Mouse (Mus musculus): ENCODE results near the gene Coro1c.

Gene Coro1c

DNA sequence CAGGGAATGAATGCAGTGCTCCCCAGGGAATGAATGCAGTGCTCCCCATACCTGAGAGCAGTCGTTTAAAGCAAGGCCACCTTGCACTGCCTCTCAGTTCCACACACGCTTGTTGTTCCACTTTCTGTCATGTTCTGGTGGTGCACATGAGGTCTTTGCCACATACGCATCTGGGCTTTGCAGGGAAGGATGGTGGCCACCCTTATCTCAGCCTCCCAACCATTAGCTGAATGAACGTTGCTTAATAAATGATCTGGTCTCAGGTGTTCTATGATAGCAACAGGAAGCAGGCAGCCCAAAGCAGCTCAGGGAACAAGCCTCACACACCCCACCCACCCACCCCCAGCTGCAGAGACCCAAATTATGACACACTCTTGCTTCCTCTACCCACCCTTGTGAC, 16.1 kb upstream of the Coro1c start:
- DNase-seq (ENCODE audit: low read depth, low spot score) = no peak

DNA sequence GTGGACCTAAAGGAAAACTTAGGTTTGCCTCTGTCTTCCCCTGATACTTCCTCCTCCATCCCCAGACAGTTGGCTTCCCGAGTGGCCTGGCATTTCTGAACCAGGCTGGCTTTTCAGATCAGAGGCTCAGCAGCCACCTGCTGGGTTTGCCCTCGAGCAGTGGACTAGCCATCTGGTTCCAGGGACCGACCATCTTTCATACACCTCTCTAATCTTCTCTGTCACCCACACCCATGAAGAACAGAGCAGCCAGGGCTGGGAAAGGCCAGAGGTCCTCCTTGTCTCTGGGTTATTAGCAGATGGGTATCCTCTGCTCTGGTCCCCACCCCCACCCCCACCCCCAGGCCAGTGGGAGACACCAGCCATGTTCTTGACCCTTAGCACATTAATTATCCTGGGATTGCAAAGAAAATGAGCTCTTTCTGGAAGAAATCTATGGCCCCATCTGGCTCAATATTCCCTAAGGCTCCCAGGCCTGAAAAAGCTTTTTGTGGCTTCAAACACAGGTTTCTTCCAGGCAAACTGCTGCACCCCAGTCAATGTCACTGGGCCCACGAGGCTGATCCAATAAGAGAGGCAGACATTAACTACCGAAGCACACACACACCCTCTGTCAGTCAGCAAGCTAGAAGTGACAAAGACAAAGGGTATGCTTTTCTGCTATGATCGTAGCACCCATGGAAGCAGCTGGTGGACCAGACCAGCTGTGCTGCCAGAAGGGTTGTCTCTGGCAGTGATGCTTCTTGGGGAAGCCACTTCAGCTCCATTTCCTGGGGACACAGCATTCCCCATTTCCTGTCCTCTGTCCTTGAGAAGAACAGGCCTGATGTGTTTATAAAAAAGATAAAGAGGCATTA, 13.0 kb upstream of the Coro1c start:
- peak; percentile 67 for DNase-seq (ENCODE audit: low read depth, low spot score)

DNA sequence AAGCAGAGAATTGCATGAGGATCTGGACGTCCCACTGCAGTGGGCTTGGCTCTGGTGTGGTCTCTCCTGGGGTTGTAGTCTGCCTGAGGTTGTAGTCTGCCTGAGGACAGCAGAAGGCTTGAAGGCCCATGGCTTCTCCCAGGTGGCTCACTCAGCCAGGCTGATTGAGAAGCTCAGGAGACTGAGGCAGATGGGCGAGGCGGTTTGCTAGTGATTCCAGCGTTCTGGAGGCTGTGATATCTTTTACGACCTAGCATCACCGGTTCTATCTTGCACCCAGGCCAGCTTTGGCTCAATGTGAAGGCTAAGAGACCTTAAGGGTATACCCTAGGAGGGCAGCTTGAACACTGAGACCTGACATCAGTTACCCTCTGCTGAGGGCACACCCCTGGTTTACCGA, 10.5 kb upstream of the Coro1c start:
- DNase-seq (ENCODE audit: low read depth, low spot score) = no peak

DNA sequence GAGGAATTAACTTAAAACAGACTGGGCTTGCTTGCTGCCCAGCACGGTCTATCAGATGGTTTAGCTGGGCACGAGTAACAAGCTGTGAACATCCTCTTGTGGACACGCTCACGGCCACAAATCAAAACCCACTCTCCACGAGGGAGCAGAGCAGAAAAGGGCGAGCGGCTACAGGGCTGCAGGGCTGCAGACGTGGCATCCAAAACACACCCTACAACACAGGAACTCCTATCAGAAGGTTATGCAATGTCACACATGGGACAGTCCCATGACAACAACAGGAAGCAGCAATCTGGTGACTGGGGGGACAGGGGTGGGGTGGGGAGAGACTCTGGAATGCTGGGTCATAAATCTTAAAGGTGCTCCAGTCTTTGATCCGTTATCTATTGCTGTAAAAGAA, 10.1 kb upstream of the Coro1c start:
- DNase-seq (ENCODE audit: low read depth, low spot score) = peak; percentile 42

DNA sequence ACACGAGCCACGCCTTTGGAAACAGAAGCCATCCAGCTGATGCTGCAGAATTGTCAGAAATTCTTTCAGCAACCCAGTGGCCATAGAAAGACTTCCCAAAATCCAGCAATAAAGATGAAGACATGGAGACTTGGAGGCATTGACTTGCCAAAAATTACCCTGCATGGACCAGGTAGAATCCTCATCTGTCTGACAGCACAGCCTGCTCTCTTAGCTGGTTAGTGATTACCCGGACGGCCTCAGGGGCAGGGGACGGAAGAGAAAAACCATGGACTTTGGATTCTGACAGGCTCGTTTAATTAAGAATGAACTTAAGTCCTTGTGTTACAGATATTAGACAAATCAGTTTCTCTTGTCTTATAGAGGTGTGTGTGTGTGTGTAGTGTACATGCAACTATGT, 2.1 kb upstream of the Coro1c start:
- DNase-seq (ENCODE audit: low read depth, low spot score) = no peak

DNA sequence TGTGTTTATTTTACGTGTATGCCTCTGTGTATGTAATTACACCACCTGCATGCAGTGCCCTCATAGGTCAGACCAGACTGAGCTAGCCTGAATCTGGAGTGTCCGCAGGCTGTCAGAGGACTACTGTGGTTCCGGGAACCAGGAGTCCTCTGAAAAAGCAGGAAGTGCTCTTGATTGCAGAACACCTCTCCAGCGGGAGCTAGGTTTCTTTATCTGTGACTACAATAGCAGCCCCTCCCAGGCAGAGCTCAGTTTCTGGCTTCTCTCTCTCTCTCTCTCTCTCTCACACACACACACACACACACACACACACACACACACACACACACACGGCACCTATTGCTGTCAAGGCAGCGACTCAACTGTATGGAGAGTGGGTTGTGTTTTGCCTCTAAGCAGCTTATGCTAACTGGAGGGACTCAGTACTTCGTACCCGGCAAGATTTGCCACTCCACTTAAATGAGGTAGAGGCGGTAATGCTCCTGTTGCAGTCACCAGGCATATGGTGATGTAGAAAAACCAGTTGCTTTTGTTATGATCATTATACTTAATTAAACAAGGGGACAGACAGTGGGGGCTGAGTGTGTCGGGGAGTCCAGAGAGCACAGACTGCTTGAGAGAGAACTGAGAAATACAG, 1.6 kb upstream of the Coro1c start:
- DNase-seq (ENCODE audit: low read depth, low spot score) = no peak

DNA sequence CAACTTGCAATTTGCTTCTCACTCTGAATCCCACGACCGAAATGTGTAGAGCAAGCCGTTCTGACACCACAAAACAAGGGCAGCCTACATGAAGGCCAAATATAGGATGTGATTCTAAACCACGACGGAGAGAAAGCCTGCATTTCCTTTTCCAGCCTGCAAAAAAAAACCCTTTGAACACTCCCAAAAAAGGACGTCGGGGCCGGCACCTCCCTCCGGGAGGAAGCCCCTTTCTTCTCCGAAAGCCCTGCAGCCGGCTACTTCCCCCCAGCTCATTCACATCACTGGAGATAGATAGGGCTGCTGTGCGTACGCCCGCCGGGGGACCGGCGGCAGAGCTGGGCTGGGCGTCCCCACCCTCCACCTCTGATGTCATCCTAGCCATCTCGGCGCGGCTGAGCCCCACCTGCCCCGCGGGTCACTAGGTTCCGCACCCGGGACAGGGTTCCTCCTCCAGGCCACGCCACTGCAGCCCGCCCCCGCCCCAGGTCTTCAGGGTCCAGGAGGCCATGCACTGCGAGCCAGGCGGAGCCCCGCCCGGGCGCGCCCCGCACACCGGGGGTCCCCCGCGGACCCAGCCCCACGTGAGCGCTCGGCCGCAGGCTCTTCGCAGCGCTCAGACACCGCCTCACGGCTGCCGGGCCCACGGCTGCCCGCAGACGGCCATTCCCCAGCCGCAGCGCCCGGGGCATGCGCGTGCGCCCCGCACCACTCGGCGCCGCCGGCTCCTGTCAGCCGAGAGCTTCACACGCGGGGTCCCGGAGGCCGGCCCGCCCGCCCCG, 581 bp downstream of the Coro1c start:
- peak; percentile 71 for DNase-seq (ENCODE audit: low read depth, low spot score)

DNA sequence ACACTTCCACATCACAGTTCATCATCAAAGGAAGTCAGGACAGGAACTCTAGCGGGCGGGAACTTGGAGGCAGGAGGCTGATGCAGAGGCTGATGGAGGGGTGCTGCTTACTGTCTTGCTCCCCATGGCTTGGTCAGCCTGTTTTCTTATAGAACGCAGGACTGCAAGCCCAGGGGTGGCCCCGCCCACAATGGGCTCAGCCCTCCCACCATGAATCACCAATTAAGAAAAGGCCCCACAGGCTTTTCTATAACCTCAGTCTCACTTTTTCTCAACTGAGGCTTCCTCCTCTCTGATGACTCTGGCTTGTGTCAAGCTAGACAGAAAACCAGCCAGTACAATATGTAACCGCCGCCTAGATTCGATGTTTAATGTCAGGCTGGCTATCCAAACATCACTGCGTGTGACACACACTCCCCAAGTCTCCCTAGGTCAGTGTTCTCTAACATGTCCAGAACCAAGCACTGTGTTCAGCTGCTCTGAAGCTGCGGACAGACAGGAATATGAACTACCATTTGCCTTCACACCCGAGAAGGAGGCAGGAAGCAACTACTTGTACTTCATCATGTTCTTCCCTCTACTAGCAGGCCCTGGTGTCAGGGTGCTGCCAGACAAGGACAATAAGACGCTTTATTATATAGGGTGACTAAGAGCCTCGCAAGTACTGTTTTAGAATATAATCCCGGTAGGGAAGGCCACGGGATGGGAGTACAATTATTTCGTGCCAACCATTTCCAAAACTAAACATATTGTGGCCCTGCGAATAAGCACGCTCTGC, 1.4 kb downstream of the Coro1c start:
- DNase-seq (ENCODE audit: low read depth, low spot score) = peak; percentile 59

DNA sequence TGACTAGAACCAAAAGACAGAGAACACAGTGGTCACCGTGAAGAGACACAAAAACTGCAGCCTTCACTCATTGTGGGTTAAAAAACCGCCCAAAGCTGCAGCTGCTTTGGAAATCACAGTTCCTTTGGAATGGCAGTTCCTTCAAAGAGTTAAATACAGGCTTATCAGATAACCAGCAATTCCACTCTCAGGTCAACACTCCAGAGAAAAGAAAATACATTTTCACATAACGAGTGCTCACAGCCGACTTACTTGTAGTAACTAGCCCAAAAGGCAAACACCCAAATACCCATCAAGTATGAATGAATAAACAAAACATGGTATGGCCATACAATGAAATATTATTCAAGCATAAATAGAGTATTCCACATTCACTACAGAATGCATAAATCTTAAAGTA, 3.6 kb downstream of the Coro1c start:
- no peak for DNase-seq (ENCODE audit: low read depth, low spot score)

DNA sequence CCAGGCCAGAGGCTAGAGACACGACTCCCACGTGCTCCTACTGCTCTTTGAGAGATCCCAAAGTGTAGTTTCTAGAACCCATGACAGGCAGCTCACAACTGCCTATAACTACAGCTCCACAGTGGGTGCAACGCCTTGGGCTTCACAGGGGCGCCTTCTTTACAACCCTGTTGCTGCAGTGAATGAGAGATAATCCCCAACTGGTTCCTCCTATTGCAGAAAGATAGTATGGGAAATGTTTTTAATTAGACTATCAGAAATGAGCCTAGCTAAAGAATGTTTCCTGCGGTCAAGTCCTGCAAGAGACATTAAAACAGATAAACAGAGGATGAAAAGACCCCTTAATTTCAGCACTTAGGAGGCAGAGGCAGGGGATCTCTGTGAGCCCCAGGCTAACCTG, 5.6 kb downstream of the Coro1c start:
- DNase-seq (ENCODE audit: low read depth, low spot score) = no peak

DNA sequence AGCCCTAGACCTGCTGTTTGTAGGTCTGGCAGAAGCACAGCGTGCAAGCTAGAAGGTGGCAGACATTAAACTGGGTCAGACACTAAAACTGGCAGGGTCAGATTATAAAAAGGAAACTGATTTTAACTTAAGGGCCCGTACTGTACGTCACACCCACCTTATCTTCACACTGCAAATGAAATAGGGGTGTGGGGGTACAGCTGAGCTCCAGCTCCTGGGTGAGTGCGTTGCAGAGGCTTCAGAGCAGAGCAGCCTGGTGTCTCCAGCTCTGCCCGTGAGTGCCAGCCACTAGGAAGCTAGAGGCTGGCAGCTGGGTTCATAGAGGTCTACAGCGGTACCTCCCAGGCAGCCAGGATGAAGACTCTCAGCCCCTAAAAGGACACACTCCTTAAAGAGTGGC, 6.5 kb downstream of the Coro1c start:
- no peak for DNase-seq (ENCODE audit: low read depth, low spot score)

DNA sequence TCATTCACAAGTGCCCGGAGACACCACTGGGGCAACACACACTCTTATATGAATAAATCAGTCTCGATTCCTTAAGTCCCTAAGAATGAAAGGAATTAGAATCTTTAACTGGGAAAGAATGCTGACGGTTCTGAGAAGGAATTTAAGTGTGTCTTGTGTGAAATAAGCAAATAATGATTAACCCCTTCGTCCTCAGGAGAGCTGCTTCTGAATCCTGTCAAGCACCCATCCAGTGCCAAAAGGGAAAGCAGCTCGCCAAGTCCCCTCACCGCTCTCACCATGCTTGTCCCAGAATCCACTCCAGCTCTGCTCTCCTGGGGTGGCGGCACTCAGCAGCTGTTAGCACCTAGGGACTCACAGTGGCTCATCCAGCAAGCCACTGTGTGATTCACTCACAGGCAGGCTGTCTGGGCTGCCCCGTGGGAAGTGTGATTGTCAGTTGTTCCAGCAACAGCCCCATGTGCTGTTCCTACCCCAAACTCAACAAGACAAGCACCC, 7.4 kb downstream of the Coro1c start:
- DNase-seq (ENCODE audit: low read depth, low spot score) = no peak

DNA sequence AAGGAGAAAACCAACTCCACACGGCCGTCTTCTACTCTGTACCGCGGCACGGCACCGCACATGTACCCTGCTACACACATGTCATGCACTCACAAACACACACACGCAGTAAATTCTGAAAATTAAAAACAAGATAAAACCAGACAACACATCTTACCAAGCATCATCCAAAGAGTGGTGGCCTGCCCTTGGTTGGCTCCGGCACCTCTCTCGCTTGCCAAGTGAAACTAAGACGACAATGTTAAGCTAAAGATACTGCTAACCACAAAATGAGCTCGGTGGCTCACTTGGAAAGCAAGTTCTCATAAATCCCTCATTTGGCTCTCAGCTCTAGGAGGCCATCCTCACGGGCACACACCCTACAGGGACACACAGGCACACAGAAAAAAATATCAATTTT, 9.0 kb downstream of the Coro1c start:
- no peak for DNase-seq (ENCODE audit: low read depth, low spot score)

DNA sequence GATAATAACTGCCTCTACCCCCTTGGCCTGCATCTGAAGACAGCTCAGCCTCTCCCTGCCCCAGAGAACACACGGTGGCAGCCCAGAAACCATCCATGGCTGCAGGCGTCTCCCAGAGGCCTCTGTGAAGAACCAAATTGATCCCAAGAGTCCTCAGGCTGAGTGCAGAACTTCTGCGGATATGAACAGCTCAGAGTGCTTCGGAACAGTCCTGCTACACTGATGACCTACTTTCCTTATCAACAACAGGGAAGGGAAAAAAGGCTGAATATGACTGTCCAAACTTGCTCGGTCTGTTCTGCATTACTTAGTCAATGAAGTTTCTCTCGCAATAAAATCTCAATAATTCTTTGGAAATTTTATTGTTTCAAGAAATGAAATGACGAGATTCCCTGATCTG, 16.6 kb downstream of the Coro1c start:
- no peak for DNase-seq (ENCODE audit: low read depth, low spot score)

DNA sequence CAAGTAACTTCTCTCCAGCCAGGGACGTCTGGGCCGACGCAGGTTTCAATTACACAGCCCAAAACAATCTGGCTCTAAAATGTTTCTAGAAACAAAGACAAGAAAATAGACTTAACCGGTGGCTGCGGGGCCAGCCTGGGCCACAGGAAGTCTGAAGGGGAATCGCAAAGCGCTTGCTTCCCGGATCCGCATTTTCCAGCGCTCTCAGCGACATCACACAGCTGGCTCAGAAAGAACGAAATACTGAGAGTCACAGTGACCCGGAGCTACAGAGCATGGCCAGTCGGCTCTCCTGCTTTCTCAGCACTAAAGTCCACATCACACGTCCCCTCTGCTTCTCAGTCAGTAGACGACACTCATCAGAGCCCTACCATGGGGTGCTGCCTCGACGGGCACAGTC, 17.7 kb downstream of the Coro1c start:
- DNase-seq (ENCODE audit: low read depth, low spot score) = no peak

DNA sequence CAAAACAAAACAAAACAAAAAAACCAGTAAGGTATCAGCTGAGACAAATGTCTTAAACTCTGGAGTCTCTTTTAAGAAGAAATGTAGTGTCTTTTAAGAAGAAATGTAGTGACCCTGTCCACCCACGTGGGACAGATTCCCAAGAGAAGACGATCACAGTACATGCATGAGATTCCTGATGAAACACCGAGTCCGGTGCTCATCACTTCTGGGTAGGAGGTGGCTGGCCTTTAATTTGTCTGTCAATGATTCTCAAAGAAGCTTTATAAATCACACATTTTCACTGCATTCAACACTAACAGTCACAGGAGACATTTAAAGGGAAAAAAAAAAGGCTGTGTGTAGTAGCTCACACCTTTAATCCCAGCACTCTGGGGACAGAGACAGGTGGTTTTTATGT, 18.6 kb downstream of the Coro1c start:
- no peak for DNase-seq (ENCODE audit: low read depth, low spot score)

DNA sequence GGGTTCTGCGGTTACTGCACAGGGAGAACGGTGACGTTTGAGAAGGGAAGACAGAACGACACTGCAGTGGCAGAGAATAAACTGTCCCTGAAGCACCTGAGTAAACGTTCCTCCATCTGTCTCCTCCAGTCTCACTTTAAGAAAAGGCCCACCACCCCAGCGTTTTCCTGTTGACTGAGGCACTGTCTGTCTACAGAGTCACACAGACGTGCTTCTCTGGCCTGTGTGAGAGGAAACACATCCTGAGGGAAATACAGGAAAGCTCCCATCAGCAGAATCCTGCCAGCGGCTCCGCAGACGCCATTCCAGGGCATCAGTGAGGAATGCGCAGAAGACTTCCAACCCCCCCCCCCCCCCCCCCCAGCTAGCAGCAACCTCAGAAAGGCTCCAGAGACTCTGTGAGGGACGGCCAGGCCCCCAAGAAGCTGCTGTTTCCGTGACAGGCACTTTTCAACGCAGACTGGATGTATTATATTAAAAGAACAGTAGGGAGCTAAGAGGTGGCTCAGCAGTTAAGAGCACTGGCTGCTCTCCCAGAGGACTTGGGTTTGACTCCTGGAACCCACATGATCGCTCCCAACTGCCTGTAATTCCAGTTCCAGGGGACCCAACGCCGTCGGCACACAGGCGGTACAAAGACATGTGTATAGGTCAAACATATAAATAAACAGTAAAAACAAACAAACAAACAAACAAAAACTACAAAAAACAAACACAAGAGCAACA, 19.2 kb downstream of the Coro1c start:
- peak; percentile 46 for DNase-seq (ENCODE audit: low read depth, low spot score)

DNA sequence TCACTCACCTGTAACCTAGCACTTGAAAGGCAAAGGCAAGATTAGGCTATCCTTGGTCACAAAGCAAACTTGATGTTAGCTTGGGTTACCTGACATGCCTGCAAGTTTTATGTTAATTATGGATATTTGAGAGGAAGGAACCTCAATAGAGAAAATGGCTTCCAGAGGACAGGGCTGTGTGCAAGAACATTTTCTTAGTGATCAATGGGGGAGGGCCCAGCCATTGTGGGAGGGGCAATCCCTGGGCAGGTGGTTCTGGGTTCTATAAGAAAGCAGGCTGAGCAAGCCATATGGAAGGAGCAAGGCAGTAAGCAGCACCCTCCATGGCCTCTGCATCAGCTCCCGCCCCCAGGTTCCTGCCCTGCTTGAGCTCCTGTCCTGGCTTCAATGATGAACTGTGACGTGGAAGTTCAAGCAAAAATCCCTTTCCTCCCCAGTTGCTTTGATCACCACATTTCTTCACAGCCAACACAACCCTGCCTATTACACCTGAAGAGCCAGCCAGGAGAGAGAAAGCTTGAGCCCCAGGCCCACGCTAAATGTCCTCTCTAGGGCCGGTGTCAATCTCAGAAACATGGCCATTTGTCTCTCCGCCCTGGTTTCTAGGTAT, 20.3 kb downstream of the Coro1c start:
- no peak for DNase-seq (ENCODE audit: low read depth, low spot score)

DNA sequence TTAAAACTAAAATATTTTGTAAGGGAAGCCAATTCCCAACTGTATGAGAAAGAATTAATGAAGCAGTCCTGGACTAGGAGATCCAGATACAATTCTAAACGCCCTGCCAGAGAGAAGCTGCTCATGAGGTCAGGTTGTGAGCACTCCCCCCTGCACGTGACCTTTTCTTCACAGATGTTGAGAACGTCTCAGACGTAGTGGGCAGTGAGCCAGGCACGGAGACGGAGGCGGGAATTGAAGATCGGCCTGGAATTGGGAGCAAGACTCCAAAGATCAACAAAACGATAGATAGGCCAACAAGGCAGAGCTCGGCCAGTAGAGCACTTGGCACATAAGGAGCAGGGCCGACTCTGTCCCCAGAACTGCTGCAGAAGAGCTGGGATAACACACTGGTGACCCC, 21.4 kb downstream of the Coro1c start:
- no peak for DNase-seq (ENCODE audit: low read depth, low spot score)

DNA sequence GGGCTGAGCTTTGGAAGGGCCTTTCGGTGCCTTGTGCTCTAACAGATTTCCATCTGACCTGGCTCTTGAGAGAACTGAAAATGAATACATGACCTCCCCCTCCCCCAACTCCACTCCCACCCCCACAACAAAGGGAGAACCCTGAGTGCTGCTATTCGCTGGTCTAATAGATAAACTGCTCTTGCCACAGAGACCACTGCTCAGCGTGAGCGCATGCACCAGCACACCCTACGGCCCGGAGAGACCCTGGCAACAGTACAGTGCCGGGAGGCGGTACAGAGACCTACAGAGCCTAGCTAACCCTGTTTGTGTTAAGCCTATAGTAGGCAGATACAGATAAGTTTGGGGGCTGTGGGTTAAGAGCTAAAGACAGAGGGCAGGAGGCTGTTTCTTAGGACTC, 22.9 kb downstream of the Coro1c start:
- DNase-seq (ENCODE audit: low read depth, low spot score) = no peak

DNA sequence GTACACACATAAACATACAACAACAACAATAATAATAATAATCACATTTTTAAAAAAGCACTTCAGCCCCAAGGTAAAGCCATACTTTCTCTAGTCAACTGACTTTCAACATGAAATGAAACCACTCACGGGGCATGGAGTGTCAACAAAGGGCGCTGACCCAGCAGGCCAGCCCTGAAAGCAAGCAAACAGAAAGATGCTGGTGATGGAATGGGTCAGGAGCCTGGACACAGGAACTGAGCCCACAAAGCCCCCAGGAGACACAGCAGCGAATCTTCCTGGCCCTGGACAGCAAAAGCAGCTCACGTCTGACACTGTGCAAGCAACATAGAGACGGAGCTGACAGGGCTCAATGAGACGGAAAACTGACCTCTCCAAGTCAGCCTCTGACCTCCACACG, 23.8 kb downstream of the Coro1c start:
- DNase-seq (ENCODE audit: low read depth, low spot score) = no peak

Measured in mesoderm, embryonic 11.5 days (tissue).